Mouse (Mus musculus) B cell, adult 2 months (primary cell): Measurements from ENCODE around the gene Gm572.

Experiments used
- DNase-seq, 2 experiments: peaks; one replicate each; pipeline ENCODE4 v3.0.0; 2022

Gm572 gene

GRCm38 (mm10) chr4:148667006-148667755 lies 24.1 kb downstream of the Gm572 start:
- no peak for DNase-seq

- DNase-seq: no peak
Observed at GRCm38 (mm10) chr4:148671230-148671947, 28.3 kb downstream of the Gm572 start.

- DNase-seq: peak; percentile 52 to 56
Observed at GRCm38 (mm10) chr4:148675043-148675442, 31.9 kb downstream of the Gm572 start.

GRCm38 (mm10) chr4:148676188-148676960 lies 33.3 kb downstream of the Gm572 start:
- no peak for DNase-seq

GRCm38 (mm10) chr4:148676961-148677637 lies 34.0 kb downstream of the Gm572 start:
- no peak for DNase-seq

- no peak for DNase-seq
Observed at GRCm38 (mm10) chr4:148678105-148678504, 35.0 kb downstream of the Gm572 start.

- no peak for DNase-seq
Observed at GRCm38 (mm10) chr4:148680505-148681067, 37.5 kb downstream of the Gm572 start.

- peak; percentile 78 to 79 for DNase-seq
Observed at GRCm38 (mm10) chr4:148681429-148681828, 38.3 kb downstream of the Gm572 start.

GRCm38 (mm10) chr4:148682961-148683360 lies 39.8 kb downstream of the Gm572 start:
- no peak for DNase-seq

- peak; percentile 47 to 49 for DNase-seq
Observed at GRCm38 (mm10) chr4:148683539-148683938, 40.4 kb downstream of the Gm572 start.

GRCm38 (mm10) chr4:148686491-148686941 lies 43.4 kb downstream of the Gm572 start:
- DNase-seq: no peak

- DNase-seq: no peak
Observed at GRCm38 (mm10) chr4:148688091-148688490, 45.0 kb downstream of the Gm572 start.

- DNase-seq: no peak
Observed at GRCm38 (mm10) chr4:148691185-148691584, 48.1 kb downstream of the Gm572 start.

- no peak for DNase-seq
Observed at GRCm38 (mm10) chr4:148693417-148693959, 50.4 kb downstream of the Gm572 start.

GRCm38 (mm10) chr4:148704756-148705155 lies 61.6 kb downstream of the Gm572 start:
- DNase-seq: peak; percentile 54 to 55

GRCm38 (mm10) chr4:148708836-148709235 lies 65.7 kb downstream of the Gm572 start:
- no peak for DNase-seq

- DNase-seq: no peak
Observed at GRCm38 (mm10) chr4:148710446-148710845, 67.3 kb downstream of the Gm572 start.

GRCm38 (mm10) chr4:148711323-148711722 lies 68.2 kb downstream of the Gm572 start:
- DNase-seq: no peak

- no peak for DNase-seq
Observed at GRCm38 (mm10) chr4:148712632-148713031, 69.5 kb downstream of the Gm572 start.

- DNase-seq: no peak
Observed at GRCm38 (mm10) chr4:148714064-148714463, 70.9 kb downstream of the Gm572 start.

- no peak for DNase-seq
Observed at GRCm38 (mm10) chr4:148714739-148715138, 71.6 kb downstream of the Gm572 start.

GRCm38 (mm10) chr4:148715396-148715795 lies 72.3 kb downstream of the Gm572 start:
- no peak for DNase-seq
